Mouse (Mus musculus) G1E (cell line): ENCODE data around the gene Lin28b.

ENCODE experiments used
- CTCF ChIP-seq: IDR thresholded peaks from 2 replicates; pipeline ENCODE4 v1.5.1; 2012; ENCODE audit warnings: low read depth, low read length, inconsistent platforms, mixed read lengths
- GATA1 ChIP-seq: IDR thresholded peaks from 2 replicates; pipeline ENCODE4 v1.6.1; 2012; ENCODE audit warnings: borderline replicate concordance, low read length, inconsistent platforms, mixed read lengths
- GATA2 ChIP-seq: IDR thresholded peaks from 2 replicates; pipeline ENCODE4 v1.6.1; 2012; ENCODE audit warnings: low read depth, low read length, inconsistent platforms, borderline replicate concordance
- POLR2AphosphoS5 ChIP-seq: IDR thresholded peaks from 2 replicates; pipeline ENCODE4 v1.6.1; 2012; ENCODE audit warnings: low read depth, low read length, inconsistent platforms; ENCODE audit not compliant: insufficient replicate concordance
- TAL1 ChIP-seq: conservative IDR thresholded peaks from 2 replicates; pipeline ENCODE4 v1.6.1; 2012; ENCODE audit warnings: low read depth, low read length, inconsistent platforms, mixed read lengths

DNA sequence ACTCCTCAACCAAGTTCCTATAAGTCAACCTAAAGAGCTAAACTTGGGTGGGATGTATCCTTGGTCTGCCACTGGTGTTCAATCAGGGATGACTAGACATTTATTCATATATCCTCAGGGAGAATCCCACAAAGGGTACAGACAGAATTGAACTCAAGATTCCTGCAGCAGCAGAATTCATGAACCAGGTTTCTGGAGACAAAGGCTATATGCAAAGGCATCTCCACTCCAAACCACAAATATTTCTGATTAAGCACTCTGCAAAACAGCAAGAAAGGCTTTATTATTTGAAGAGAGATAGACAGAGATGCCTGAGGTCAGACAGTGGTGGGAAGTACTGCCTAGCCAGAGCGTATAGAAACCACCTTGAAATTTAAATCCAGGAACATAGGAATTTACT, 88.0 kb downstream of the Lin28b start:
- TF ChIP-seq CTCF (no peak), GATA1 (no peak), POLR2AphosphoS5 (no peak), GATA2 (no peak), TAL1 (no peak)
